Mouse (Mus musculus): ENCODE results near the gene 9030624G23Rik. TPM values are rescaled to one million over a fixed set of nuclear protein-coding genes. Genes with fewer than 3 reads are reported as not detected.
A peak's percentile ranks its signal among the peaks of the same experiment; 100 is the strongest.
"Not testable (repeated sequence)": the region's sequence is repeated elsewhere in the genome, so short reads cannot be mapped to it uniquely, and the experiment has no call there.

The 9030624G23Rik gene
- polyA plus RNA-seq (2014; fragmentation: Nextera tagmentation; extraction: Ambion mirVana): 0.83 and 0.84 TPM in 2 replicates

DNA sequence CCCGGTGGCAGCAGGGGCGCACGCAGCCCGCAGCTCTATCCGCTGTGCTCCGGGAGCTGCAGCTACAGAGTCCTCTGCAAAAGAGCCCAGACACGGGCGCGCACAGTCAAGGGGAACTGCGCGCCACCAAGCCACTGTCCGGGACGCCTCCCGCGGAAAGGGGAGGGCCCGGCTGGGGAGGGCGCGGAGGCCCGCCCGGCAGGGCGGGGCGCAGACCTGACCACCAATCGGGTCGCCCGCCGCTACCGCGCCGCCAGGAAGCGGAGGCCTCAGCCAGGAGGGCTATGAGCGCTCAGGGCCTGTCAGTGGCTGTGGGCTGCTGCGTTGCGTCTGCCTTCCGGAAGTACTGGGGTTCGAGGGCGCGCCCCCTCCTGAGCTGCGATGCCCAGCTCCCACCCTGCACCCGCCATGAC lies at the start of gene 9030624G23Rik:
Gene 9030624G23Rik (minus strand): TSS at position 139 of the 413 bp plus-strand sequence.
- 1% methylated on average over 27 of the region's 39 CpGs for WGBS

DNA sequence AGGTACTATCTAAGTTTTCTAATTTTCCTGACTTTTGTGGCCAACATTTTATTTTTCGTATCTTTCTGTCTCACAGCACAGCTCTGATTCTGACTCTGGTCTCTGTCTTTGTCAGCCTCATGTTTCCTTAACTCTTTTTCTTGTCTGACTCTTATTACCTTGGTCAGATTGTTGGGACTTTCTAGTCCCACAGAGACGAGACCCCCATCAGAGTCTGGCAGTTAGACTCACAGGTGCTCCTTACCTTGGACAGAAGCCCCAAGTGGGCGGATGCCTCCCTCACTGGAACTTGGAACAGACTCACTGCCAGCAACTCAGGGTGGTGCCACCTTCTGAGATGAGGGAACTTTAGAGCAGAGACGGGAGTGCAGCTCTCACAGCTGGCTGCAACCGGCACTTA lies 13.9 kb downstream of the 9030624G23Rik start:
- ATAC-seq; H3K4me2 ChIP-seq (ENCODE audit: low read length); H3K4me3 ChIP-seq (ENCODE audit: low read depth, low read length); H3K4me1 ChIP-seq (ENCODE audit: control insufficient read depth, insufficient read depth, low read length); H3K36me3 ChIP-seq (ENCODE audit: control insufficient read depth, insufficient read depth, low read length); H3K27me3 ChIP-seq (replicated peaks; ENCODE audit: control insufficient read depth, insufficient read depth, low read length); H3K9me3 ChIP-seq (replicated peaks; ENCODE audit: control insufficient read depth, low read length); H3K9ac ChIP-seq (ENCODE audit: low read length); H3K27ac ChIP-seq (ENCODE audit: low read depth, low read length); DNase-seq (ENCODE audit: low spot score): not testable (repeated sequence)
- WGBS: 98% methylated on average over 2 of the region's 5 CpGs

More for the DNA sequence above, at the start of gene 9030624G23Rik:
- ATAC-seq; H3K9ac ChIP-seq (ENCODE audit: low read length); H3K27me3 ChIP-seq (replicated peaks; ENCODE audit: control insufficient read depth, insufficient read depth, low read length); H3K9me3 ChIP-seq (replicated peaks; ENCODE audit: control insufficient read depth, low read length); H3K36me3 ChIP-seq (ENCODE audit: control insufficient read depth, insufficient read depth, low read length); H3K4me1 ChIP-seq (ENCODE audit: control insufficient read depth, insufficient read depth, low read length); H3K27ac ChIP-seq (ENCODE audit: low read depth, low read length): not testable (repeated sequence)
- H3K4me3 ChIP-seq (ENCODE audit: low read depth, low read length): peak within 1 kb of the TSS; percentile 27
- DNase-seq (ENCODE audit: low spot score): peak; percentile 4
- H3K4me2 ChIP-seq (ENCODE audit: low read length): peak within 1 kb of the TSS; percentile 33; the same call in 1 of the 2 replicates
